Mouse (Mus musculus): ENCODE measurements around the gene Gm10840.

Gene Gm10840

GRCm38 (mm10) chr11:106159921-106160840 lies 469 bp upstream of the Gm10840 start:
- peak; percentile 85 to 90 for DNase-seq

DNA sequence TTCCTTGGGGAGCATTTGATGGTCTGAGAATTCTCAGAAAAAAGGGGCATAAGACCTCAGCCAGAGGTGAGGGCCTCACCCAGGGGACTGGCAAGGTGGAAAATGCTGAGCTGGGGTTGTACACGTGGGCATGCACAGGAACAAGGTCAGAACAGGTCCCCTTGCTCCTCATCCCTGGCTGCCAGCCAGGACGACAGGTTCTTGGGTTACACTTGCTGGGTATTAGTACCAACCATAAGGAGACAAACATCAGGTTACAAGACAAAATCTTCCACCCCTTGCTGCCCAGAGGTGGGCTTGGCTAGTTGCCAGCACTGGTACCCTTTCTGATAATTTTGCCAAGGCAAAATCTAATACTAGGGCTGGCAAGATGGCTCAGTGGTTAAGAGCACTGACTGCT lies 1.6 kb downstream of the Gm10840 start:
- DNase-seq: no peak

- peak in 1 of 2 experiments; percentile 43 for DNase-seq
These were observed 2.9 kb downstream of the Gm10840 start for GRCm38 (mm10) chr11:106163546-106163945.

DNA sequence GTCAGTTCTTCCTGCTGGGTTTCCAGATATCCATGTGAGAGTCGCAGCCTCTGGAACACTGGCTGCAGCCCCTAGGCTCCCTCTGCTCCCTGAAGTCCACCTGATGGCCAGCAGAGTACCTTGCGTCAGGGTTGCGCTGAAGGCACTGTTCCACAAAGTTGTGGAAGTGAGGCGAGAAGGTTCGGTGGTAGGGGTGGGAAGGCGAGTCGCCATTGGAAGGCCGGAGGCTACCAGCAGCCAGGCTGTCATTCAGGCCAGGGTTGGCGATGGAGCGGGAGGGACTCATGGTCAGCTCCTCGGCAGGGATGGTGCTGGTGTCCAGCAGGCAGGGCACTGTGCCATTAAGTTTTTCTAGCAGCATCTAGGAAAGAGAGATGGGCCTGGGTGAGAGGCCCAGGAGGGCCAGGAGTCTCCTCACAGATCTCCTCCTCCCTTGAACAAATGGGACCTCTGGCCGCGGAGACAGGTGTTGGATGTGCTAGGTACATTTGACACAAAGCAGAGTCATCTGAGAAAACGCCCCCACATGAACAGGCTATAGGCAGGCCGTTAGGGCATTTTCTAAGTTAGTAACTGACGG lies 4.0 kb downstream of the Gm10840 start:
- DNase-seq: no peak

DNA sequence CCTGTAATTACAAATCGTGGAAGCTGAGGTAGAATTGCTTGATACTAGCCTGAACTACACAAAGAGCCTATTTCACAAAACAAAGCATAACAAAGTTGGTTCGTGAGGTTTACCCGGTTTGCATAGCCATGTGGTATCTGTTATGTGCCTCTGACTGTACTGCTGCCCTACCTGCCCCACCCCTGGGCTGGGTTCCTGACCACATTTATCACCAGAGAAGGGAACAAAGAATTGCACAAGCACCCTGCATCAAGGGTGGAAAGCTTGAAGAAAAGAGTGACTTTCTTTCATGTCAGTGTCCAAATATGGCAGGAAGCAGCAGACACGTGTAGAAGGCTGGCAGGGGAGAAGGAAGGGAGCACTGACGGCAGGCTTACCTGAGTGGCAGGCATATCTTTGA lies 6.8 kb downstream of the Gm10840 start:
- no peak for DNase-seq

GRCm38 (mm10) chr11:106170807-106171206 lies 10.2 kb downstream of the Gm10840 start:
- DNase-seq: peak; percentile 33 to 55

DNA sequence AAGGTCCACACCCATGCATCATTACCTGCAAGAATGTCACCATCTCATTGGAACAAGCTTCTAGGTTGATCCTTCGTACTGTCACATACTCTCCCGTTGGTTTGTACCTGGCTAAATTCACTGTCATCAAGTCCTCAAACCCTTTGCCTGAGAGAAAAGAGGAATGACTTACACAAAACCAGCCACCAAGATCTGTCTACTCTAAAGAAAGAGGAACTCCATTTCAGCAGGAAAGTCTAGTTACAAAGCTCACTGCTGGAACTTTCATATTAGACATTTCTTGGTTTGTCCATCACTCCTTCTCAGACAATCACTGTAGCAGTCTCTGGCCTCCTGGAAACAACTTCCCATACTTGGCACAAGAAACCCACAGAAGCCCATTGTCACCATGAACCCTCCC lies 12.6 kb downstream of the Gm10840 start:
- no peak for DNase-seq

DNA sequence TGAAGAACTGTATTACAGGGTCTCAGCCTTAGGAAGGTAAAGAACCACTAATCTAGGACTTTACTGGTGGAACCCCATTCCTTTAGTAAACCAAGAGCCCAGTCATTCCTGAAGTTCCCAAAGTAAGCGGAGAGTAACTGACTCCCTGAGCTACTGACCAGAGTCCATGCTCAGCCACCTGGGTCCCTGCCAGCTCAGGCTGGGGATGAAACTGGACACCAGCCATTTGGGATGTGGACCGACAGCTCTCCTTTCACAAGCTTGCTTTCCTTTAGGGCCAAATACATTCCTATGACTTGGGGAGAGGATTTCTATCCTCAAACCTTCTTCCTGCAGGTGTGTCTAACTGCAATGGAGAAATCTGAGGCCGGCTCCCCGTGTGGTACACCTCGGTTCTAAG lies 13.7 kb downstream of the Gm10840 start:
- DNase-seq: peak; percentile 44 to 61

DNA sequence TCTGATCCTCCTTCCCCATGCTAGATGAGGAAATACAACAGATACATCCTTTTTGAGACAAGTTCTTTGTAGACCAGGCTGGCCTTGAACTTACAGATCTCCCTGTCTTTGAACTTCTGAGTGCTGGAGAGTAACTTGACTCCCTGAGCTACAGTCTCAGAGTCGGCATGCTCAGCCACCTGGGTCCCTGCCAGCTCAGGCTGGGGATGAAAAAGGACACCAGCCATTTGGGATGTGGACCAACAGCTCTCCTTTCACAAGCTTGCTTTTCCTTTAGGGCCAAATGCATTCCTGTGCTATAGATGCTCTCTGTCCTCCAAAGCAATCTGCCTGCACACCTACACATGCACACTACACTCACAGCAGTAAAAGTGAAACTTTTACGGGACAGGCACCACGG lies 14.4 kb downstream of the Gm10840 start:
- no peak for DNase-seq

DNA sequence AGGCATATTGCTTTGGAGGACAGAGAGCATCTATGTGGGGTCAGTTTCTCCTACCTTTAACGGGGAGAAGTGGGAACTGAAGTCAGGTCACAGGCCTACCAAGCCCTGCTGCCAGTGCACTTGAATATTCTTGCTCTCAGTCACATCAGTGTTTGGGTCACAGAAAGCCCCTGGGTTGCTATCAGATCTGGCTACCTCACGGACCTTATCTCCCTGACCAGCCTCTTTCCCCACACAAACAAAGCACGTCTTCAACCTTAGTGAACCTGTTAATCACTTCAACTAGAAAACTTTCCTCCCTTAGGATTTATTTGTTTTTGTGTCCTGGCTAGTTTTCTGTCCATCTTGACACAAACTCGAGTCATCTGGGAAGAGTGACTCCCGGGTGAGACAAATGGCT lies 15.7 kb downstream of the Gm10840 start:
- DNase-seq: no peak

DNA sequence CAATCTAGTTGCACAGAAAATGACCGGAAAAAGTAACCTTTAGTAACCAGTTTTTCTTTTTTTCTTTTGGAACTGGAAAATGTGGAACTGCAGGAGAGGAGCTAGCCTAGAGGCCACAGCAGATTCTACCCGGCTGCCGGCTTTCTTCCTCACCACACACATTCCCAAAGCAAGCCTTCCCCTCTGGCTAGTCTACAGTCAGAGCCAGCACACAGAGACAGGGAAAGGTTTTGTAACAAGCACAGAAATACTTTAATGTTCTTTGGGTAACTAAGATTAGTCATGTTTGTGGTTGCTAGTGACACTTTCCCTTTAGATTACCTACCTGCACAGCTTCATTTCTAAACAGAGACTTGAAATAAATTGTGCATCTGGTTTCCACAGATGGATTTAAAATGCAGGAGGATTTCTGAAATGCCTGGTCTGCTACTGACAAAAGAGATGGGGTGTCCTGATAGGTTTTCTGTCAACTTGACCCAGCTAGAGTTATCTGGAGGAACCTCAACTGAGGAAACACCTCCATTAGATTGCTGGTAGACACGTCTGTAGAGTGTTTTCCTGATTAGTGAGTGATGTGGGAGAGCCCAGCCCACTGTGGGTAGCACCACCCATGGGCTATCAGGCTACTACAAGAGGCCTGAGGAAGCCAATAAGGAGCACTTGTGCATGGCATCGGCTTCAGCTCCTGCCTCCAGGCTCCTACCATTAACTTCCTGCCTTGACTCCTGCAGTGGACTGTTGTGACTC lies 17.6 kb downstream of the Gm10840 start:
- DNase-seq: no peak

- no peak for DNase-seq
These were observed 19.2 kb downstream of the Gm10840 start for GRCm38 (mm10) chr11:106179711-106180448.

- DNase-seq: no peak
These were observed 19.8 kb downstream of the Gm10840 start for GRCm38 (mm10) chr11:106180449-106180801.

GRCm38 (mm10) chr11:106187326-106187725 lies 26.7 kb downstream of the Gm10840 start:
- no peak for DNase-seq

DNA sequence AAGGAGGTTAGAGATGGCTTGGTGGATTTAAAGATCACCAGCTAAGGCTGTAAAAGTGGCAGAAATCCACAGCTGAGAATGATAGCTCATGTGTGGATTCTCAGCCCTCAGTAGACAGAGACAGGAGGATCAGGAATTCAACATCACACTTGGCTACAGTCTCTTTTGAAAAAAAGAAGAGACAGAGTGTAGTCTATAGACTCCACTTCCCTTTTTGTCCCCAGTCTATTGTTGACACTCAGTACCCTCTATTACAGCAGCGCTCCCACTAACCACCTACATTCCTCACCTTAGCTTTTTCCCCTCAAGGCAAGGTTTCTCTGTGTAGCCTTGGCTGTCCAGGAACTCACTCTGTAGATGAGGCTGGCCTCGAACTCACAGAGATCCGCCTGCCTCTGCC lies 31.1 kb downstream of the Gm10840 start:
- no peak for DNase-seq

GRCm38 (mm10) chr11:106192241-106192640 lies 31.6 kb downstream of the Gm10840 start:
- no peak for DNase-seq

DNA sequence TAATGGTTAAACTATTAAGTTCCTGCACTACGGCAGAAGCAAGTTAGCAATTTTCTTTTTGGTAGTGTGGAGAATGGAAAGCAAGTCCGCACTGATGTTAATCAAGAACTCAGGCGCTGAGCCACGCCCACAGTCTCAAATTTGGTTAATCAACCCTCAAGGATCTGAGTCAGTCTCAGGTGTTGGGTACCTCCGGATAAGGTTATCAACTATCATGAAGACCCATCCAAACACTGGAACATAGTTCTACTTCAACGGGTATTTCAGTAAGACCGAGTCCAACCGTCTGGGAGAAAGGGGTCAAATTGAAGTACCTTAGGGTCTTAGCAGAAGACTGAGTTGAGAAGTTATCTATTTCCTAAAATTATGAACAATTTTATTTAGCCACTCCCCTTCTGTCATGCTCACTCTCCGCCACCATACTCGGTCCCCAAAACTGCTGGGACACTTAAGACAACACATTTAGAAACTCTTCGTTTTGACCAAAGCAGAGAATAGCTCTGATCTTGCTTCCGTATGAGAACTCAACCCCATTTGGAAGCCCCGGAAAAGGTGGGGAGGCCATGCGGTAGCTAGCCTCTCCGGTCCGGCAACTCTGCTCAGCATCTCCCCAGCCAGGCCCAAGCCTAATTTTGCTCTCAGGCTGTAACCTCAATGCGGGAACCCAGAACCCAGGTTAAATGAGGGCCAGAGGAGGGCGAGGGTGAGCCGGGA lies 32.2 kb downstream of the Gm10840 start:
- peak; percentile 35 to 49 for DNase-seq

DNA sequence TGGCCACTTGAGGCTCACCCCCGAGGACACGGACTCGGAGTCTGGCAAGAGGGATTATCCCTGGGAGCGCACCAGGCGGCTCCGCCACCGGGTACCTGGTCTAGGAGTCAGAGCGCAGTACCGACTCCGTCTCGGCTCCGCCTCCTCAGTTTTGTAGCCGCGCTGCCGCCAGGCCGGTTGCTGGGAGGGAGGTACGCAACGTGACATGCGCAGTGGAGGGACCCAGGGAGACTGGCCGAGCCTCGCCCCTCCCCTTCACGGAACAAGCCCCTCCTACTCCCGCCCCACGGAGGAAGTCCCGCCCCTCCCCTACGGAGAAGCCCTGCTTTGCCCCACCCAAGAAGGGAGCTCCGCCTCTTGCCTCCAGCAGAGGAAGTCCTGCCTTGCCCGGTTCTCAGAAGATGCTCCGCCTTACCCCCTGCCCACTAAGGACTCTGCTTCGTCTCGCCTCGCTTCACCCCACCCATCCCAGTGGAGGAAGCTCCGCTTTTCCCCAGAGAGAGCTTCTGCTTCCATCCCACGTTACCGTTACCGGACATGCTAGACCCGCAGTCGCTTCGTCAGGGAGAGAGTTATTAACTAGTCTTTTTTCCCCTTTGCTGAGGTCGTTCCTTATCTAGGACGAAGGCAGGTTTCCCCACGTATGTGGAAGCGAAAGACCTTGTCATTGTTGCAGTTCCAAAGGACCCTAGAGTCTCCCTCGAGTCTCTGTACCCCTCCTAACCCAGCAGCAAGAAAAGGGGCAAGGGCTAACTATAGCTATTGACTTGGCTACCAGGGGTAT lies 32.9 kb downstream of the Gm10840 start:
- peak; percentile 98 to 99 for DNase-seq

- DNase-seq: no peak
These were observed 33.5 kb downstream of the Gm10840 start for GRCm38 (mm10) chr11:106194155-106194541.

- no peak for DNase-seq
These were observed 34.2 kb downstream of the Gm10840 start for GRCm38 (mm10) chr11:106194891-106195290.

- DNase-seq: no peak
These were observed 34.7 kb downstream of the Gm10840 start for GRCm38 (mm10) chr11:106195341-106195740.
